Mouse (Mus musculus): ENCODE data around the gene Agpat2. TPM values are rescaled to one million over a fixed set of nuclear protein-coding genes. Genes with fewer than 3 reads are reported as not detected.

The Agpat2 gene
- polyA plus RNA-seq, 1 experiment from 2014 or later, result 215 TPM

DNA sequence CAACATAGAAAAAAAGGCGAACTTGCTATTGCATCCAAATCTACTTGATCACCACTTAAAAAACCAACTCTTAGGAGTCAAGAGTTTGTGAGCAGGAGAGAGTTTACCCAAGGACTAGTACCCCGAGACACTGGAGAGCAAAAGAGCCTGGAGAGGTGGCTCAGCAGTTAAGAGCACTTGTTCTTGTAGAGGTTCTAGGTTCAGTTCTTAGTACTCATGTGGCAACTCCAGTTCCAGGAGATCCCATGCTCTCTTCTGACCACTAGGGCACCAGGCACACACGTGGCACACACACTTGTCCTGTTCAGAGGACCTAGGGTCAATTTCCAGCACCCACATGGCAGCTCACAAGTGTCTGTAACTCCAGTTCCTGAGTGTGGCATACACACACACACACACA lies 21.9 kb upstream of the Agpat2 start:
- ATAC-seq, result no peak
- H3K9ac ChIP-seq (replicated peaks), result no peak overlapping the region
- no peak overlapping the region for H3K4me3 ChIP-seq (ENCODE audit: low read depth, low read length)
- WGBS (ENCODE audit: insufficient replicate concordance), result 52% methylated on average over 3 of the region's 3 CpGs
- H3K27ac ChIP-seq (ENCODE audit: low read depth), result no peak overlapping the region
- DNase-seq, result no peak
- peaks cover 9% of the 10 kb centered on the region for H3K4me1 ChIP-seq (ENCODE audit: insufficient read depth)
- TF ChIP-seq CTCF (IDR thresholded peaks at IDR 0.05; ENCODE audit: low read depth) (0 out of 2 replicates have a peak, but pooled peaks have one; percentile 17), EP300 (IDR thresholded peaks at IDR 0.05; ENCODE audit: low read depth) (no peak)
- H3K27me3 ChIP-seq (ENCODE audit: insufficient read depth, low read length), result peaks cover 6% of the 10 kb centered on the region; the same call in 1 of the 2 replicates
- H3K36me3 ChIP-seq (replicated peaks; ENCODE audit: insufficient read depth, low read length), result no peaks in the 10 kb centered on the region
- no peaks in the 10 kb centered on the region for H3K9me3 ChIP-seq (ENCODE audit: low read length)
- H3K4me2 ChIP-seq (ENCODE audit: low read depth, low read length), result no peak overlapping the region

DNA sequence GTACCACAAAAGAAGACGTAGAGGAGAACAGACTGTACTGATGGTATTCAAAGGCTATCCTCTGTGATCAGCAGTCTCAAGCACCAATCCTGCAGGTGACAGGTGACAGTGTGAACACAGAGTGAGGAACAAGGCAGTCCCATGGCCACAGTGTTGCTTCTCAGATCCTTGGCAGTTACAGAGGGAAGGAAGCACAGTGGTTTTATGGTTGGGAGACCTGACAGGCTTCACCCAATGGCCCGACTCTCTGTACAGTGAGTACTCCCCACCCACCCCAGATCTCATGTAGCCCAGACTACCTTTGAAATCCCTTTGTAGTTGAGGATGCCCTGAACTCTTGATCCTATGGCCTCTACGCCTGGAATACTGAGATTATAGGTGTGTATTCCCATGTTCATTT lies 21.2 kb upstream of the Agpat2 start:
- Histone ChIP-seq H3K27ac (ENCODE audit: low read depth) (no peak overlapping the region), H3K9ac (replicated peaks) (no peak overlapping the region), H3K9me3 (ENCODE audit: low read length) (no peaks in the 10 kb centered on the region), H3K27me3 (ENCODE audit: insufficient read depth, low read length) (peaks cover 6% of the 10 kb centered on the region; the same call in 1 of the 2 replicates), H3K4me2 (ENCODE audit: low read depth, low read length) (no peak overlapping the region), H3K4me1 (ENCODE audit: insufficient read depth) (peaks cover 9% of the 10 kb centered on the region), H3K36me3 (replicated peaks; ENCODE audit: insufficient read depth, low read length) (no peaks in the 10 kb centered on the region), H3K4me3 (ENCODE audit: low read depth, low read length) (no peak overlapping the region)
- DNase-seq (no peak), ATAC-seq (no peak)
- 65% methylated on average over 3 of the region's 3 CpGs for WGBS (ENCODE audit: insufficient replicate concordance)
- no peak for TF ChIP-seq CTCF (IDR thresholded peaks at IDR 0.05; ENCODE audit: low read depth)
- no peak for TF ChIP-seq EP300 (IDR thresholded peaks at IDR 0.05; ENCODE audit: low read depth)

- no peak for ATAC-seq
- no peaks in the 10 kb centered on the region for H3K9me3 ChIP-seq (ENCODE audit: low read length)
- no peaks in the 10 kb centered on the region for H3K36me3 ChIP-seq (replicated peaks; ENCODE audit: insufficient read depth, low read length)
- TF ChIP-seq CTCF (IDR thresholded peaks at IDR 0.05; ENCODE audit: low read depth) (no peak), EP300 (IDR thresholded peaks at IDR 0.05; ENCODE audit: low read depth) (no peak)
- DNase-seq, result no peak
- WGBS (ENCODE audit: insufficient replicate concordance), result 51% methylated on average over 5 of the region's 5 CpGs
- H3K4me1 ChIP-seq (ENCODE audit: insufficient read depth), result peaks cover 2% of the 10 kb centered on the region; the same call in 1 of the 2 replicates
- no peak overlapping the region for H3K9ac ChIP-seq (replicated peaks)
- H3K27ac ChIP-seq (ENCODE audit: low read depth), result no peak overlapping the region
- peaks cover 6% of the 10 kb centered on the region; the same call in 1 of the 2 replicates for H3K27me3 ChIP-seq (ENCODE audit: insufficient read depth, low read length)
- H3K4me3 ChIP-seq (ENCODE audit: low read depth, low read length), result no peak overlapping the region
- no peak overlapping the region for H3K4me2 ChIP-seq (ENCODE audit: low read depth, low read length)
Observed at GRCm38 (mm10) chr2:26622984-26623383, 18.8 kb upstream of the Agpat2 start.

DNA sequence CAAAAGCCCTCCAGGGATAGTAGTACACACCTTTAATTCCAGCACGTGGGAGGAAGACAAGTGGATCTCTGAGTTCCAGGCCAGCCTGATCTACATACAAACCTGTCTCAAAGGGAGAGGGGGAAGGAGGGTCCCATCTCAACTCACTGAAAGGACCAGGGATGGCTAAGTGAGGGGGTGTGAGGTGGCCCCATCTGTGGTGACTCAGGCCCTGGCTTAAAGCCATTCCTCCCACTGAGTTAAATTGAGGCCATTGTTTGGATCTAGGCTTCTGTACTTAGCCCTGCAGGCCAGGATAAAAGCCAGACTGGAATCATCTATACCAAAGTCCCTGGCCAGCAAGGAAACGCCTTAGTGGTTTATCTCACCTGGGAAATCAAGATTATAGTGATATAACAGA lies 17.0 kb upstream of the Agpat2 start:
- no peak overlapping the region for H3K4me3 ChIP-seq (ENCODE audit: low read depth, low read length)
- H3K4me2 ChIP-seq (ENCODE audit: low read depth, low read length), result no peak overlapping the region
- 52% methylated on average over 2 of the region's 2 CpGs for WGBS (ENCODE audit: insufficient replicate concordance)
- H3K9ac ChIP-seq (replicated peaks), result no peak overlapping the region
- no peak overlapping the region for H3K27ac ChIP-seq (ENCODE audit: low read depth)
- DNase-seq (no peak), ATAC-seq (no peak)
- no peaks in the 10 kb centered on the region for H3K4me1 ChIP-seq (ENCODE audit: insufficient read depth)
- H3K36me3 ChIP-seq (replicated peaks; ENCODE audit: insufficient read depth, low read length), result no peaks in the 10 kb centered on the region
- no peaks in the 10 kb centered on the region for H3K27me3 ChIP-seq (ENCODE audit: insufficient read depth, low read length)
- H3K9me3 ChIP-seq (ENCODE audit: low read length), result no peaks in the 10 kb centered on the region
- no peak for TF ChIP-seq CTCF (IDR thresholded peaks at IDR 0.05; ENCODE audit: low read depth)
- no peak for TF ChIP-seq EP300 (IDR thresholded peaks at IDR 0.05; ENCODE audit: low read depth)

DNA sequence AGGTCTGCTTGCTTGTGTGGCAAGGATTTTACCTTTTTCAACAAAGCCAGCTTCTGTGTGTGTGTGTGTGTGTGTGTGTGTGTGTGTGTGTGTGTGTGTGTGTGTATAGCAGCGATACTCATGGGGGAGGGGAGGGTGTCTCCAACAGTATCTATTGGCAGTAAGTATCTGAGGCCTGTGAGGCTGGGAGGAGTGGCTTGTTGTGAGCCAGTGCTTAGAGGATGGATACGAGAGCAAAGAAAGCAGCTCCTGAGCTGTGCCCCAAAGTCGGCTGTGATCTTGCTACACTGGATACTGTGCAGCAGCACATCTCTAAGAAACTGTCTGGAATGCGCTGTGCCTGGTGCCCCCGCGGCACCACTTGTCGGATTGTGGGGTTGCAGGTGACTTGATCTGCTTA lies 13.7 kb upstream of the Agpat2 start:
- no peak overlapping the region for H3K9ac ChIP-seq (replicated peaks)
- 60% methylated on average over 7 of the region's 7 CpGs for WGBS (ENCODE audit: insufficient replicate concordance)
- H3K4me3 ChIP-seq (ENCODE audit: low read depth, low read length), result no peak overlapping the region
- no peaks in the 10 kb centered on the region for H3K9me3 ChIP-seq (ENCODE audit: low read length)
- ATAC-seq (no peak), DNase-seq (no peak)
- H3K4me2 ChIP-seq (ENCODE audit: low read depth, low read length), result no peak overlapping the region
- H3K4me1 ChIP-seq (ENCODE audit: insufficient read depth), result no peaks in the 10 kb centered on the region
- no peaks in the 10 kb centered on the region for H3K27me3 ChIP-seq (ENCODE audit: insufficient read depth, low read length)
- no peaks in the 10 kb centered on the region for H3K36me3 ChIP-seq (replicated peaks; ENCODE audit: insufficient read depth, low read length)
- TF ChIP-seq EP300 (IDR thresholded peaks at IDR 0.05; ENCODE audit: low read depth) (no peak), CTCF (IDR thresholded peaks at IDR 0.05; ENCODE audit: low read depth) (no peak)
- H3K27ac ChIP-seq (ENCODE audit: low read depth), result no peak overlapping the region

GRCm38 (mm10) chr2:26617331-26617730 lies 13.1 kb upstream of the Agpat2 start:
- H3K27me3 ChIP-seq (ENCODE audit: insufficient read depth, low read length), result no peaks in the 10 kb centered on the region
- no peaks in the 10 kb centered on the region for H3K36me3 ChIP-seq (replicated peaks; ENCODE audit: insufficient read depth, low read length)
- H3K4me3 ChIP-seq (ENCODE audit: low read depth, low read length), result no peak overlapping the region
- no peak overlapping the region for H3K9ac ChIP-seq (replicated peaks)
- no peak overlapping the region for H3K27ac ChIP-seq (ENCODE audit: low read depth)
- DNase-seq (no peak), ATAC-seq (no peak)
- WGBS (ENCODE audit: insufficient replicate concordance), result 54% methylated on average over 6 of the region's 6 CpGs
- no peaks in the 10 kb centered on the region for H3K4me1 ChIP-seq (ENCODE audit: insufficient read depth)
- H3K4me2 ChIP-seq (ENCODE audit: low read depth, low read length), result no peak overlapping the region
- H3K9me3 ChIP-seq (ENCODE audit: low read length), result no peaks in the 10 kb centered on the region
- no peak for TF ChIP-seq EP300 (IDR thresholded peaks at IDR 0.05; ENCODE audit: low read depth)
